Mouse (Mus musculus) gastrocnemius, adult 2 months (tissue): ENCODE results near the gene Ferd3l. TPM values are rescaled to one million over a fixed set of nuclear protein-coding genes. Genes with fewer than 3 reads are reported as not detected.

Experiments used
- DNase-seq: peaks from one replicate; pipeline ENCODE4 v3.0.0; 2022
- H3K27ac ChIP-seq: fragments of 200-600 bp; 2 replicates; pipeline ENCODE4 v1.8.1; 2022; ENCODE audit warnings: mild to moderate bottlenecking
- H3K4me3 ChIP-seq: fragments of 200-600 bp; 2 replicates; pipeline ENCODE4 v1.8.1; 2022; ENCODE audit warnings: mild to moderate bottlenecking, moderate library complexity
- CTCF ChIP-seq: fragments of 200-600 bp; IDR thresholded peaks from 2 replicates; pipeline ENCODE4 v1.8.1; 2022; ENCODE audit warnings: antibody characterized with exemption, mild to moderate bottlenecking, moderate library complexity
- intact Hi-C: fragments of 180-260 bp; cut with DNase I; formaldehyde crosslinking; loops from one replicate; pipeline ENCODE4 v1.15.1; 2025
- long read RNA-seq, 2 experiments: library from polyadenylated mRNA; stranded (forward); transcript quantifications; one replicate each; pipeline ENCODE4 v2.0.0; 2021
- total RNA-seq, 2 experiments: library from RNA; stranded (reverse); gene quantifications; 2 replicates each; pipeline ENCODE4 v1.2.3; 2021

The Ferd3l gene
- total RNA-seq, result not detected
- long read RNA-seq, experiment 1, result 0 reads
- long read RNA-seq, experiment 2, result 0 reads

DNA sequence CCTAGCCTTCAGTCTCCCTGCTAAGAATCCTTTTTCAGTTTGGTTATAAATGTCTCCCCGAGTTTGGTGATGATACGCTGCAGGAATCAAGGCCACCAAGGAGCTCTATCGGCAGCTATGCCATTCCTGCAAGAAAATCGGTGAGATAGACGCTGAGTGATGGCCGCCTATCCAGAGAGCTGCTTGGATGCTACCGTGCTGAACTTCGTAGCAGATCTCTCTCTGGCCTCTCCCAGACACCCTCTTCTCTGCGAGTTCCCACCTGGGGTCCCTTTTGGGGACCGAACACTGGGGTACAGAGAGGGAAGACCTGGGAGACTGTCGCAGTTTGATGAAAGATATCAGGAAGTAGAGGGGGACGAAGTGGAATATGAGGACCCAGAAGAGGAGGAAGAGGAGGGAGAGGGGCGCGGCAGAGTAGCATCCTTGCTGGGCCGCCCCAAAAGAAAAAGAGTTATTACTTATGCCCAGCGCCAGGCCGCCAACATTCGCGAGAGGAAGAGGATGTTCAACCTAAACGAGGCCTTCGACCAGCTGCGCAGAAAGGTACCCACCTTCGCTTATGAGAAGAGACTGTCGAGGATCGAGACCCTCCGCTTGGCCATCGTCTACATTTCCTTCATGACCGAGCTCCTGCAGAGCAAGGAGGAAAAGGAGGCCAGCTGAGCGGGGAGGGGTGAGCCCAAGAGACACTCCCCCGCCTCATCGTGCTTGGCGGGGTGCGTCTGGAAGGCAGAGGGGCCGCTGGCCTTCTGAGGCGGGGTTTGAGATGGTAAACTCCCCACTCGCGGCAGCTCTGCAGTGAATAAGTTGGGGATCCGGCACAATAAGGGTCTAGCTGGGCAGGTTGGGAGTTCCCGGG is at the start of gene Ferd3l:
TSS of gene Ferd3l (plus strand) at position 95 of the 862 bp plus-strand sequence.
- intact Hi-C loops, result no loop called here
- peak within 1 kb of the TSS; percentile 6 for H3K4me3 ChIP-seq
- TF ChIP-seq CTCF, result no peak
- H3K27ac ChIP-seq, result no peak within 1 kb of the TSS
- peak; percentile 16 for DNase-seq

DNA sequence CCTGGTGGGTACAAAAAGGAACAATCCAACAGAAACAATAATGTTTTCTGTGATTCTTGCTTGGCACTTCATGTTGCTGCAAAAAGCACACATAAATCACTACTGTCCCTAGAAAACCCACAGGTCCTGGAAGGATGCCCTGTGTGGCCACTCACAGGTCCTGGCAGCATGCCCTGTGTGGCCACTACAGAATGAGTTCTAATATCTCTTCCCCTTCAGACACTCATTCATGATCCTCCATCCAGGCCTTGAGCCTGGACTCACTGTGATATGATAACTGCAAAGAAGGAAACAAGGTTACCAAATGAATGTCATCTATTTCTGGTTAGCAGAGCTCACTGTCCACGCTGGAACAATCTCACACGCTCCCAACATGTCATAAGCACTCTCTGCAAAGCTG is 34.3 kb upstream of the Ferd3l start:
- no peak for DNase-seq
- TF ChIP-seq CTCF, result no peak
- intact Hi-C loops, result no loop called here
- Histone ChIP-seq H3K27ac (no peak overlapping the region), H3K4me3 (no peak overlapping the region)

DNA sequence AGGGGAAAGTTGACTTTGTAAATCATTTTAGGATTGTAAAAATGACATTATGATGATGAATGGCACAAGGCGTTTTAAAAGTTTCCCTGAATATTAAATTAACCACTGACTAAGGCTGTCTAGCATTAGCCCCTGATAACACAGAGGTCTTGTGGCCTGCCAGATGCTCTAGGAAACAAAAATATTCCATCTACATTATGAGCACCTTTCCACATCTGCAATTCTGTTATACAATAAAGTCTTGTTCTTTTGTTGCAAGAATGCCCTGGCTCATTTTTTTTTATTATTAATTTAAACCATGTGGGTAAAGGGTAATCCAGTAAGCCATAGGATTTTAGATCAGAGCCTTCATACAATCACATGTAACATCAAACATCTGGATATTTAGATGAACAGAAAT is 33.6 kb upstream of the Ferd3l start:
- TF ChIP-seq CTCF, result no peak
- H3K27ac ChIP-seq, result no peak overlapping the region
- DNase-seq, result no peak
- intact Hi-C loops, result no loop called here
- H3K4me3 ChIP-seq, result no peak overlapping the region

DNA sequence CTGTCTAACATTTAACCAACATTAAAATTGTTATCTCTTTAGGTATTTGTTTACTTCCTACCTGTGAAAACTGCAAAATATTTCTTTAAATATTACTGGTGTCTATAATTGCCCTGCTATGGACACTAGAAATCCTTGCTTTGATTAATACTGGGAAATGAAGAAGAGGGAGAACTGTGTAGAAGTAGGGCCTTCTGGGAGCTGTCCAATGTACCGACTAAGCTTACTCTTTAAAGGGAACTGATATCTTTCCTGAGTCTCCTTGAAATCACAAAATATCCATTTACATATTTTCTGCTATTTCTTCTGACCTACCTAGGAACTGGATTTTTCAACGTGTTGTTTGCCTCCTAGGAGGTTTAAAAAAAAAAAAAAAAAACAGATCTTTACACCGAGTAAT is 1.5 kb upstream of the Ferd3l start:
- Histone ChIP-seq H3K27ac (no peak overlapping the region), H3K4me3 (no peak overlapping the region)
- no peak for TF ChIP-seq CTCF
- intact Hi-C loops, result no loop called here
- DNase-seq, result no peak

DNA sequence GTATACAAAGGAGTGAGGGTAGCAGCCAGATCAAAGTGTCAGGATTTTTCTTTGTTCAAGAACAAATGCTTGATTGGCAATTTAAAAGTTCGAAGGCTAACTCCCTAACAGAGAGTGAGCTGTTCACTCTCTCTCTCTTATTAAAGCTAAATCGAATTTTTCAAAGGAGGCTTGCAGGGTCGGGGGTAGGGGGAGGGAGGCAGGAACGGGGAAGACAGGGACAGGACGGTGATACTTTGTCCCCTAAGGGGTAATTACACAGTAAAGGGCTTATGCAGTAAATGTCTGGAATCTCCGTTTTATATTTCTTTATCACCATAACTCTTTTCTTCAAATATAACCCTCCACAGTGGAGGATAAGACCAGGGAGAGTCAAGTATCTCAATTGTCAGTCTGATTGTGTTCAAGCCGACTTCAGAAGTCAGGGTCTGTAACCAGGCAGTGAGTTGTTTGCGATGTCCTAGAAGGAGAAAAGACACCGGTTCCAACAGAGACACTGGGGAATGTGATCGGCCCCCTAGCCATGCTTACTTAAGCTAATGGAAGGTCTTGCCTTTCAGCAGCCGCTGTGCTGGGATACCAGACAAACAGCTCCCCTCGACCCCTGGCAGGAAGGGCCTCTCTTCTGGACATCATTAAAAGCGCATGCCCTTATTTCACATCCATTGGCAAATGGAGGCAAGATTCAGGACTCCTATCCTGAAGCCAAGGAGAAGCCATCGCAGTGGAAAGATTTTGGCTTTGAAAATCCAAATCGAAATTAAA is 709 bp upstream of the Ferd3l start:
- no peak for TF ChIP-seq CTCF
- Histone ChIP-seq H3K27ac (no peak overlapping the region), H3K4me3 (no peak overlapping the region)
- DNase-seq, result no peak
- intact Hi-C loops, result no loop called here

GRCm38 (mm10) chr12:33952843-33953242 is 24.6 kb downstream of the Ferd3l start:
- no peak for DNase-seq
- peak; percentile 33 for TF ChIP-seq CTCF
- Histone ChIP-seq H3K27ac (no peak overlapping the region), H3K4me3 (no peak overlapping the region)
- intact Hi-C loops, result no loop called here

DNA sequence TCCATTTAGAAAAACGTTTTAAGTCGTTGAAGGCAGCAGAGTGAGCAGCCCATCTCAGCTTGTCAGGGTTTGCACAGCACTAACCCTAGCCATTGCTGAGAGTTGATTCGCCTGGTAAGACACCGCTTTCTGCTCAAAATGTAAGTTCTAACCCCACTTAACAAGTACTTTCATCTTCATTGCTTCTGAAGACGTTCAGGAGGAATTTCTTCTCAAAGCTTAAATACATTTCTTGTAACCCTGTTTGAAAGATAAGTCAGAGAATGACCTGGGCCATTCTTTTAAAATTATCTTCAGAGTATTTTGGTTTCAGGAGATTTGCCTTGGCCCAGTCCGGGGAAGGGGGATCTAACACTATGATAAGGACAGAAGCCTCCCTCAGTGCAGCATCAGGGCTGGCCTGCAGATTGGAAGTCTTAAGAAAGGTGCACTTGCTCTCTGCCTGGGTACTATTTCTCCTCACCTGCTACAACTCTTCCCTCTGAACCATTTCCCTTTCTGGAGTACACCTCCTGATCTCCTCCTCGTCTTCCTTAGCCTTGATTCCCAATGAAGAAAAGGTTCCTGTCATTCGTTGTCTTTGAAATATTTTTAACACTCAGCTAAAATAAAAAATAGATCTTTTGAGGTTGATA is 26.8 kb downstream of the Ferd3l start:
- no peak for DNase-seq
- H3K4me3 ChIP-seq, result no peak overlapping the region
- TF ChIP-seq CTCF, result no peak
- no peak overlapping the region for H3K27ac ChIP-seq
- intact Hi-C loops, result no loop called here

DNA sequence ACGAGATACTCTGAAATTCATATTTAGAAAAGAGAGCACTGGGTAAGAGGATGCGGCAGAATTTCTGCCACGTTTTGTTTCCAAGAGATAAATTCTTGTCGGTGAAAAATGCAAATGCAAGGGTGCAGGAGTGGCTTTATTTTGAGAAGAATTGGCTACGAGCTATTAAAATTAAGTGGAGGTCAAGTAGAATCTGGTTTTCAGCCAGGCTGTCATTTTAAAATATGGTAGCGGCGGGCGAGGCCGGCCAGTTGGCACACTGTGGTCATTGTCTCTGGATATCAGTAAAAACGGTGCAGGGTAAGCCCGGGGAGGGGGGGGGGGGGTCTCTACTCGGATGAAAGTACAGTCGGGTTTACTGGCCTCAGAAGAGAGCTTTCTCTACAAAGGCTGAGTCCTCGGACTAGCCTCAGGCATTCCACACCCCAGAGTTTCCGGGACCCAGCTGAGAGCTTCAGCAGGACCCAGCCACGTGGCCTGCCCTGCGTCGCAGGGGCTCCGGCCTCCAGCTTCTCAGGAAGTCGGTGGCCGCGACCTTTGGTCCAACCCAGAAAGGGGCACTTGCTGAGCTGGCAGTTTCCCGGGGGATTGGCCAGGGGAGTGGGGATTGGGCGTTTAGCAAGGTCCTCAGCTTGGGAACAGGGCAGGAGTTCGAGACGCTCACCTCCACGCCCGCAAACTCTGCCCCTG is 27.5 kb downstream of the Ferd3l start:
- intact Hi-C loops, result no loop called here
- Histone ChIP-seq H3K4me3 (peak overlapping the region; percentile 81), H3K27ac (peak overlapping the region; percentile 38; the same call in 1 of the 2 replicates)
- TF ChIP-seq CTCF, result no peak
- DNase-seq, result no peak

DNA sequence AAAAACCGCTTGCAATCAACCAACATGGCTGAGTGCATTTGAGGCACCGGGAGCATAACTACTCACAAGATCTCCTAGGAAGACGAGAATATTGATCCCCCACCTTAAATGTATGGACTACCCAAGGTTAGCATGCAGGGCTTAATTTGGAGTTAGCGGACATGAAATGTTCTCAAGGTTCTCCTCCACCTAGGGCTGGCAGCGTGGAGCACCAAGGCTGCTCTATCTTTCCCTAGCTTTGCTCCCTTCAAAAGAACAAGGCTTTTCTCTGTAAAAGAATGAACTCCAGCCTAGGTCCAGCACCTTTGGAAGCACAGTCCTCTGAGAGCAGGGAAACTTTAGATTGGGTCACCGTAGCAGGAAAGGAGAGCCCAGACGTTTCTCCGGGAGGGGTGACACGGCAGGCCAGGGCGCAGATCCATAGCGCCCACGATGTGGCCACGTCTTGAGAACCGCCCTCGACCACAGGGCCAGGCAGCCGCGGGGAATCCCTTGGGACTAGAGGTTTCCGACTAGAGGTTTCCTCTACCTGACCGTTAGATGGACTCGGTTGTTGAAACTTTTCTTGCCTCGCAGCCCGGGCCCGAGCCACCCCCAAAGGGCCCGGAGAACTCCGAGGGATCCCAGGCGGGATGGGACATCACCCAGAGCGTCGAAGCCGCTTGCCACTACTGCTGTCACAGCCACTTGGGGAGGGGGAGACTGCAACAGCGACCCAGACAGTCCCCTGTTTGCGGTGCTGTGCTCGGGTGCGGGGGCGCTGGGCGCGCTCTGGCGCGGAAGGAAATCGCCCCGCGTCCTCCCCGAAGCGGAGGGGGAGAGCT is 28.6 kb downstream of the Ferd3l start:
- intact Hi-C loops, result no loop called here
- DNase-seq, result peak; percentile 45
- peak overlapping the region; percentile 81 for H3K4me3 ChIP-seq
- H3K27ac ChIP-seq, result peak overlapping the region; percentile 84
- TF ChIP-seq CTCF, result no peak

- intact Hi-C loops, result no loop called here
- Histone ChIP-seq H3K27ac (peak within 1 kb of the TSS; percentile 84), H3K4me3 (peak within 1 kb of the TSS; percentile 81)
- DNase-seq, result peak; percentile 82
- TF ChIP-seq CTCF, result no peak
These were observed 29.4 kb downstream of the Ferd3l start, which contains the start of gene Twist1 for GRCm38 (mm10) chr12:33957400-33958240. Gene Twist1 (plus strand): TSS chr12:33957671.
